Mouse (Mus musculus) cortical plate, adult 2 months (tissue): ENCODE results near the gene Zfp319. TPM values are rescaled to one million over a fixed set of nuclear protein-coding genes. Genes with fewer than 3 reads are reported as not detected.

Experiments used
- H3K27ac ChIP-seq: fragments of 200-500 bp; 2 replicates; pipeline ENCODE4 v1.5.1; 2012; ENCODE audit warnings: low read length, control low read depth, inconsistent platforms; ENCODE audit not compliant: insufficient read depth
- H3K4me1 ChIP-seq: fragments of 200-500 bp; 2 replicates; pipeline ENCODE4 v1.6.1; 2011; ENCODE audit warnings: low read length; ENCODE audit not compliant: control insufficient read depth, insufficient read depth
- H3K4me3 ChIP-seq: fragments of 200-500 bp; 2 replicates; pipeline ENCODE4 v1.5.1; 2011; ENCODE audit warnings: mild to moderate bottlenecking, low read length, control low read depth; ENCODE audit not compliant: insufficient read depth
- CTCF ChIP-seq: fragments of 200-500 bp; IDR thresholded peaks from 2 replicates; pipeline ENCODE4 v1.5.1; 2011; ENCODE audit warnings: mild to moderate bottlenecking, control low read depth, low read length; ENCODE audit not compliant: insufficient read depth; ENCODE audit errors: extremely low read depth
- POLR2A ChIP-seq: fragments of 200-500 bp; IDR thresholded peaks from 2 replicates; pipeline ENCODE4 v1.6.1; 2011; ENCODE audit warnings: mild to moderate bottlenecking, low read length, control low read depth; ENCODE audit not compliant: insufficient read depth; ENCODE audit errors: extremely low read depth
- polyA plus RNA-seq: library from polyadenylated mRNA; depleted of rRNA; stranded (reverse); fragments of >200 nt; gene quantifications from 2 replicates; pipeline ENCODE4 v1.2.3, GENCODE M21; 2012; rRNA removed

Gene Zfp319
- polyA plus RNA-seq, 1 experiment, result 10.4 TPM

DNA sequence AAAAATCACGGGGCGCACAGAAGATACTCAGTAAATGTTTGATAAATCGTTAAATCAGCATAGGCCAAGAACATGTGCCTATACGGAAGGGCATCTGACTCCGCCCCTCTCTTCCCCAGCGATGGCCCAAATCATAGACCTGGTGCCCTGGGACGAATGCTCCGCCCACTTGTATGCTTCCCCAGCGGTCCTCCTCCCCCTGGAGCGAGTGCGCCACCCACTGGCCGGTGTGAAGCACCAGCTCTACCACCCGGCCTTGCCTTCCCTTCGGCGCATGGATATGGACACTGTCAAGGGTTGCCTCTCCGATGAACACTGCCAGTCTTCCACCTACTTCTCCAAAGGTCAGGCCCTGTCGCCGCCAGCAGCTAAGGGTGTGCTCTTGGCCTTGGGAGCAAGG, 18.9 kb downstream of the Zfp319 start:
- Histone ChIP-seq H3K4me1 (no peaks in the 10 kb centered on the region; the same call in 1 of the 2 replicates), H3K4me3 (no peak overlapping the region), H3K27ac (no peak overlapping the region)
- TF ChIP-seq CTCF (no peak), POLR2A (no peak)

DNA sequence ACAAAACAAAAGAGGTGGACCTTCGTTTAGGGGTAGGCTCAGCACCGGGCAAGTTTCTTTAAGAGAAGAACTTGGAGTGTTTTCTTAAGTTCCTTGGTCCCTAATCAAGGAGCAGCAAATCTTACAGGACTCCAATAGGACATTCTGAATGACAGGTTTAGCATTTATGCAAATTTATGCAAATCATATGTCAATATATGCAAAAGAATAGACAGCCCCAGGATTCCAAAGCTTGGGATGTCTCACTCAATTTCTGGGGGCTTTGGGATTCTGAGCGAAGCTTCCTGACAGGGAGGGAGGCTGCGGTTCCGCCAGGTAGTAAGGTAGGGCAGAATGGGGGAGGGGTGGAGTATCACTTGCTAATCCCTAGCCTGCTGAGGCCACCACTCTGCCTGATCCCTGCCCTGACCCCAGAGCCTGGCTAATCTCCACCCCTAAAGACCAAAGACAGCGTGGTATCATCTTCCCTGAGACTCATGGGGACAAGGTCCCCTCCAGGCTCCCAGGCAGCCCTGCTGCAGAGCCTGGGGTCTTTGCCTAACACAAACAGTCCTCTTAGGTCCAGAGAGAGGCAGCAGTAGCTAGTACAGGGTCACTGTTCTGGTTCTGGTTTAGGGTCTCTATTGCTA, 21.3 kb downstream of the Zfp319 start, which contains the start of gene Tepp:
Gene Tepp, plus strand, starts transcription at position 225 of the 629 bp plus-strand sequence.
- H3K27ac ChIP-seq, result no peak within 1 kb of the TSS
- H3K4me3 ChIP-seq, result no peak within 1 kb of the TSS
- no peaks in the 10 kb centered on the region; the same call in 1 of the 2 replicates for H3K4me1 ChIP-seq
- TF ChIP-seq POLR2A, result no peak
- TF ChIP-seq CTCF, result no peak

DNA sequence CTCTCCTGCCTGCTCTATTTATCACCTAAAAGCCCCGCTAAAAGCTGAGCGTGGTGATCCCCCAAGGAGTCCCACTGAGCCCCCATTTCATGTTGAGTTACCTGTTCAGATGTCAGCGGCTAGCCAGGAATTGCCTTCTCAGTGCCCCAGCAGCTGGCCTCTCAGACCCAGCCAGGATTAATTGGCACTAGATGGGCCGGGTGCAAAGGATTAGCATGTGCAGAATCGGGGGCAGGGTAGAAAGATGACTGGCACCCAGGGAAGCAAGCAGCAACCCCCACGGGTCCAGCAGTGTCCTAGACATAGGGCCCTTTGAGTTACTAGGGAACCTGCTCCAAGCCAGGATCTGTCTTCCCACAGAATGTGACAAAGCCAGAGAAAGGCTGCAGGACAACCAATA, 25.3 kb downstream of the Zfp319 start, which contains the start of gene Cngb1:
Gene Cngb1, minus strand, starts transcription at position 155 of the 400 bp plus-strand sequence.
- TF ChIP-seq CTCF, result no peak
- TF ChIP-seq POLR2A, result no peak
- Histone ChIP-seq H3K4me3 (no peak within 1 kb of the TSS), H3K27ac (no peak within 1 kb of the TSS), H3K4me1 (no peaks in the 10 kb centered on the region; the same call in 1 of the 2 replicates)

DNA sequence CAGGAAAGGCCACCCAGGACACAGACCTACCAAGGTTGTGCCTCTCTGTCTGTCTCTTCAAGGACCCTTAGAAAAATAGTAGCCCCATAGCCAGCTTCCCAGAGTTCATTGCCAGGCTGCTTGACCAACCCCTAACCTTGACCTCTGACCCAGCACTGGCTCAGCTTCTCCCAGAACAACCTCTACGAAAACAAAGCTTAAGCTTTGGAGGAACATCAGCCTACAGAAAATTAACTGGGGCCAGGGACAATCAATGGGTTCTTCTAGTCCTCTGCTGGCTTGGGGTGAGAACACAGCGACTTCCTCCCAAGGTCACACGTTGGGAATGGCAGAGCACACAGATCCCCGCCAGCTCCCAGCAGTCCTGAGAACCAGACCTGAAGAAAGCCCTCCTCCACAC, 26.2 kb downstream of the Zfp319 start:
- Histone ChIP-seq H3K27ac (no peak overlapping the region), H3K4me1 (no peaks in the 10 kb centered on the region), H3K4me3 (no peak overlapping the region)
- TF ChIP-seq CTCF (no peak), POLR2A (no peak)

DNA sequence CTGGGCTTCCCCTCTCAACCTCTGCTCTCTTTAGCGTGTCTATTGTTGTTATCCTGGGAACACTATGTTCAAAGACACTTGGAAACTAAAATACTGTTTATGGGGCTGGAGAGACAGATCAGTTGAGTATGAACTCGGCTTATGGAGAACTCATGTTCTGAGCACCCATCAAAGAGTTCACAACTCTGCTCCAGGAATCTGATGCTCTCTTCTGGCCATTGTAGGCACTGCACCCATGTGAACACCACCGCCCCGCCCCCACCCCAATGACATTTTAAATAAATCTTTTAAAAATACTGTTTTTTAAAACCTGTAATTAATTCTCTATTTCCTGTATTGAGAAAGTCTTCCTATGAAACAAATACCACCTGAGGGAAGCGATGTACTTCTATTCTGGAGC, 29.3 kb downstream of the Zfp319 start:
- TF ChIP-seq POLR2A, result no peak
- TF ChIP-seq CTCF, result peak; percentile 62
- Histone ChIP-seq H3K4me3 (no peak overlapping the region), H3K4me1 (no peaks in the 10 kb centered on the region), H3K27ac (no peak overlapping the region)

DNA sequence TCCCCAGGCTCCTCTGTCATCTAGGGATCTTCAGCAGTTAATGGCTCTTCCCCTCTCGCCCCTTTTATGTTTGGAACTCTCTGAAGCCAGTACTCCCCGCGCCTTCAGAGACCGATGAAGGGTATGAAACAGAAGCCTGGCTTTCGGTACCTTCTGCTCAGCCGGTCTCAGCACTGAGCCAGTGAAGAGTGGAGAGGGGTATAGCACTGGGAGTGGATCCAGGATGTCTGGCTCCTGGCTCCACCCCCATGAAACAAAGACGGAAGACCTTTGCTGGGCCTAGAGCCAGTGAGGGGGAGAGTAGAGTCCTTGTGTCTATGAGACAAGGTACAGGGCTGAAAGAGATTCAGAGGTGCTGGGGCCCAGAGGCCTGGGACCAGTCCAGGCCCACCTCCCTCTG, 37.9 kb downstream of the Zfp319 start:
- TF ChIP-seq CTCF, result no peak
- no peak for TF ChIP-seq POLR2A
- no peak overlapping the region for H3K4me3 ChIP-seq
- no peak overlapping the region for H3K27ac ChIP-seq
- no peaks in the 10 kb centered on the region for H3K4me1 ChIP-seq

DNA sequence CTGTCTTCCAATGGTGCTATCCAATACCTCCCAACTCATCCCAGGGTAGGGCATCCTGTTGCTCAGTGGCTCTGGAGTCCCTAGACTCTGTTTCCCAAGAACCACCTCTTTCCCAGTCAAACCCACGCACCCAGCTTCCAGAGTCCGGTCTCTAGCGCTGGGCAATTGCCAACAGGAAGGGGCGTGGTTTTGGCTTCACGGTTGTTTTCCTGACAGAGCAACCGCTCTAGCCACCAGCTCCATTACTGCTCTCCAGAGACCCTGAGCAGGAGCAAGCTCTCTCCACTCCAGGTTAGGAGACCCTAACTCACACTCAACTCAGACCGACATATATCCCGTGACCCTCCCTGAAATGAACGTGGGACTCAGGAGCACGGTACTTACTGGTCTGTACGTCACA, 38.6 kb downstream of the Zfp319 start:
- TF ChIP-seq CTCF (no peak), POLR2A (0 out of 2 replicates have a peak, but pooled peaks have one; percentile 18)
- no peak overlapping the region for H3K27ac ChIP-seq

DNA sequence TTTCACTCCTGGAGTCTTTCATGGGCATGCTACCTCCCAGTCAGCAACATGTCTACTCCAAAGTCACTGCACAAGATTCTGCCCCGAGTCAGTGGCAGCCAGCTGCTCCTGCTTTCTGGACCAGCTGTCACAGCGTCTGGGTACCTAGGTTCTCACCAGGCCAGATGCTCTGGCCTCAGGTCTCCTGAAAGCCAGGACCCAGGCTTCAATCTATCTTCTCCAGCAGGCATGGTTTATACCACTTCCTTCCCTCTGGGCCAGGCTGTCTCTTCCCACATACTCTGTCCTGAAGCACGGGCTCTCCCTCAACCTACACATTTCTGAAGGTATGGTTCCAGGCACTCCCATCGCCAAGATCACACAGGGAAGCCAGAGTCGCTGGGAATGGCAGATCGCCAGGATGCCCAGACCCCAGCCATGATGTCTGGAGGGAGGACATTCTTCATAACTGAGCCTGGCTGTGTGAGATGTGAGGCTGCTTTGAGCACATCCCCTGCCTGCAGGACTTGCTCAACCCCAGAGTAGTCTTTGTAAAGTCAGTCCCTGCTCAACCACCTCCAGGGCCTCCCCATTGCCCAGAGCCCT, 42.6 kb downstream of the Zfp319 start:
- no peak overlapping the region for H3K27ac ChIP-seq
- no peak for TF ChIP-seq POLR2A
- no peak for TF ChIP-seq CTCF
- H3K4me3 ChIP-seq, result no peak overlapping the region
- no peaks in the 10 kb centered on the region for H3K4me1 ChIP-seq

More for the DNA sequence above, 38.6 kb downstream of the Zfp319 start:
- Histone ChIP-seq H3K4me3 (0 out of 2 replicates have a peak overlapping the region, but pooled peaks have one; percentile 19), H3K4me1 (no peaks in the 10 kb centered on the region)

DNA sequence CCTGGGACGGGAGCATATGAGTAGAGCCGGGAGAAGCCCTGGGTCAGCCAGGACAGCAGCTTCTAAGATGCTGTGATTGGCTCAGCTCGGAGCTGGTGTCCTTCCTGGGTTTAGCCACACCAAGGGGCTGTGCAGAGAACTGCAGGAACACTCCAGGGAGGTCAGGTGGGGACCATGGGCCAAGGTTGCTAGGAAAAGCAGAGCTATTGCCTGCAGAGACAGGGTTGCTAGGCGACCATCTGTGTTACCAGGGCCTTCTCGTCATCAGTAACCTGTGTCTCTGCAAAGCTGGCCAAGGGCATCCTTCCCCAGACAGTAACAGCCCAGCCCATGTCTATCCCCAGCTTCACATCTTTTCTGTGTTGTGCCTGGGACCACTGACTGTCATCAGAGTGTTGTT, 50.3 kb downstream of the Zfp319 start:
- no peak overlapping the region for H3K27ac ChIP-seq
- no peaks in the 10 kb centered on the region for H3K4me1 ChIP-seq
- no peak overlapping the region for H3K4me3 ChIP-seq
- TF ChIP-seq CTCF (no peak), POLR2A (no peak)

Other genes with a start within 250 kb of the Zfp319 start
- 55.2 TPM in 2 replicates for gene Kifc3, start 129.1 kb downstream of the Zfp319 start, polyA plus RNA-seq
- 0.06 and 0.23 TPM in 2 replicates for gene Cngb1, start 25.4 kb downstream of the Zfp319 start, polyA plus RNA-seq
- gene Tepp, start 21.4 kb downstream of the Zfp319 start, polyA plus RNA-seq, result 0.17 and 0.40 TPM in 2 replicates
- gene Usb1, start 334 bp upstream of the Zfp319 start, polyA plus RNA-seq, result 17.0 and 17.2 TPM in 2 replicates
- 8.1 and 9.2 TPM in 2 replicates for gene Mmp15, start 20.3 kb upstream of the Zfp319 start, polyA plus RNA-seq
- gene Cfap20, start 102.9 kb upstream of the Zfp319 start, polyA plus RNA-seq, result 86.3 and 90.4 TPM in 2 replicates
- 51.3 and 56.8 TPM in 2 replicates for gene Csnk2a2, start 158.1 kb upstream of the Zfp319 start, polyA plus RNA-seq
- 3.6 TPM in 2 replicates for gene Ccdc113, start 202.1 kb upstream of the Zfp319 start, polyA plus RNA-seq
- gene Prss54, start 244.4 kb upstream of the Zfp319 start, polyA plus RNA-seq, result 0.19 TPM in 2 replicates